Mouse (Mus musculus): Measurements from ENCODE around the gene Apol8. TPM values are rescaled to one million over a fixed set of nuclear protein-coding genes. Genes with fewer than 3 reads are reported as not detected.

The Apol8 gene
- polyA plus RNA-seq, 1 experiment from 2014 or later, result not detected

- DNase-seq (no peak), ATAC-seq (ENCODE audit: insufficient read depth) (no peak)
- no peak overlapping the region for H3K9ac ChIP-seq
- H3K4me1 ChIP-seq (ENCODE audit: insufficient read depth), result no peaks in the 10 kb centered on the region
- 93% methylated on average over 9 of the region's 9 CpGs for WGBS
- no peak overlapping the region for H3K4me3 ChIP-seq (ENCODE audit: low read depth, low read length)
- H3K27ac ChIP-seq (ENCODE audit: low read depth), result no peak overlapping the region
- H3K27me3 ChIP-seq (ENCODE audit: insufficient read depth, low read length), result no peaks in the 10 kb centered on the region
- no peaks in the 10 kb centered on the region for H3K9me3 ChIP-seq (ENCODE audit: low read depth, low read length)
- no peak for TF ChIP-seq CTCF (IDR thresholded peaks at IDR 0.05; ENCODE audit: low read depth)
- no peak overlapping the region for H3K4me2 ChIP-seq
- H3K36me3 ChIP-seq (ENCODE audit: insufficient read depth), result peaks cover 99% of the 10 kb centered on the region
Observed at GRCm38 (mm10) chr15:77770942-77771341, 14.1 kb upstream of the Apol8 start.

- ATAC-seq (ENCODE audit: insufficient read depth) (no peak), DNase-seq (no peak)
- WGBS, result 91% methylated on average over 5 of the region's 5 CpGs
- Histone ChIP-seq H3K4me1 (ENCODE audit: insufficient read depth) (no peaks in the 10 kb centered on the region), H3K4me3 (ENCODE audit: low read depth, low read length) (no peak overlapping the region), H3K27ac (ENCODE audit: low read depth) (no peak overlapping the region), H3K27me3 (ENCODE audit: insufficient read depth, low read length) (no peaks in the 10 kb centered on the region), H3K36me3 (ENCODE audit: insufficient read depth) (peaks cover 99% of the 10 kb centered on the region), H3K4me2 (no peak overlapping the region), H3K9ac (no peak overlapping the region), H3K9me3 (ENCODE audit: low read depth, low read length) (no peaks in the 10 kb centered on the region)
- no peak for TF ChIP-seq CTCF (IDR thresholded peaks at IDR 0.05; ENCODE audit: low read depth)
Observed at GRCm38 (mm10) chr15:77770341-77770740, 13.5 kb upstream of the Apol8 start.

GRCm38 (mm10) chr15:77766981-77767380 lies 10.2 kb upstream of the Apol8 start:
- ATAC-seq (ENCODE audit: insufficient read depth) (no peak), DNase-seq (no peak)
- Histone ChIP-seq H3K4me2 (no peak overlapping the region), H3K4me1 (ENCODE audit: insufficient read depth) (no peaks in the 10 kb centered on the region), H3K27ac (ENCODE audit: low read depth) (no peak overlapping the region), H3K36me3 (ENCODE audit: insufficient read depth) (peaks cover 100% of the 10 kb centered on the region), H3K4me3 (ENCODE audit: low read depth, low read length) (no peak overlapping the region), H3K9me3 (ENCODE audit: low read depth, low read length) (no peaks in the 10 kb centered on the region), H3K27me3 (ENCODE audit: insufficient read depth, low read length) (no peaks in the 10 kb centered on the region), H3K9ac (no peak overlapping the region)
- TF ChIP-seq CTCF (IDR thresholded peaks at IDR 0.05; ENCODE audit: low read depth), result peak; percentile 16; the same call in 1 of the 2 replicates
- WGBS, result 91% methylated on average over 11 of the region's 11 CpGs

GRCm38 (mm10) chr15:77765484-77766093 lies 8.8 kb upstream of the Apol8 start:
- Histone ChIP-seq H3K4me1 (ENCODE audit: insufficient read depth) (no peaks in the 10 kb centered on the region), H3K27me3 (ENCODE audit: insufficient read depth, low read length) (no peaks in the 10 kb centered on the region), H3K4me3 (ENCODE audit: low read depth, low read length) (no peak overlapping the region), H3K4me2 (no peak overlapping the region), H3K9me3 (ENCODE audit: low read depth, low read length) (no peaks in the 10 kb centered on the region), H3K9ac (no peak overlapping the region), H3K36me3 (ENCODE audit: insufficient read depth) (peaks cover 100% of the 10 kb centered on the region), H3K27ac (ENCODE audit: low read depth) (peak overlapping the region; percentile 30; the same call in 1 of the 2 replicates)
- DNase-seq, result no peak
- WGBS, result 89% methylated on average over 16 of the region's 16 CpGs
- no peak for TF ChIP-seq CTCF (IDR thresholded peaks at IDR 0.05; ENCODE audit: low read depth)
- ATAC-seq (ENCODE audit: insufficient read depth), result no peak

- peak overlapping the region; percentile 62; the same call in 1 of the 2 replicates for H3K27ac ChIP-seq (ENCODE audit: low read depth)
Observed at GRCm38 (mm10) chr15:77764391-77765006, 7.7 kb upstream of the Apol8 start.

GRCm38 (mm10) chr15:77763702-77764101 lies 6.9 kb upstream of the Apol8 start:
- no peak overlapping the region for H3K9ac ChIP-seq
- no peak for TF ChIP-seq CTCF (IDR thresholded peaks at IDR 0.05; ENCODE audit: low read depth)

More at GRCm38 (mm10) chr15:77764391-77765006, 7.7 kb upstream of the Apol8 start:
- Histone ChIP-seq H3K4me2 (no peak overlapping the region), H3K4me1 (ENCODE audit: insufficient read depth) (no peaks in the 10 kb centered on the region), H3K9ac (no peak overlapping the region), H3K27me3 (ENCODE audit: insufficient read depth, low read length) (no peaks in the 10 kb centered on the region), H3K36me3 (ENCODE audit: insufficient read depth) (peaks cover 98% of the 10 kb centered on the region), H3K4me3 (ENCODE audit: low read depth, low read length) (no peak overlapping the region), H3K9me3 (ENCODE audit: low read depth, low read length) (no peaks in the 10 kb centered on the region)
- 72% methylated on average over 13 of the region's 13 CpGs for WGBS
- TF ChIP-seq CTCF (IDR thresholded peaks at IDR 0.05; ENCODE audit: low read depth), result no peak
- DNase-seq (peak; percentile 68), ATAC-seq (ENCODE audit: insufficient read depth) (peak; percentile 64)

GRCm38 (mm10) chr15:77763050-77763449 lies 6.2 kb upstream of the Apol8 start:
- Histone ChIP-seq H3K9ac (no peak overlapping the region), H3K27ac (ENCODE audit: low read depth) (no peak overlapping the region), H3K9me3 (ENCODE audit: low read depth, low read length) (no peaks in the 10 kb centered on the region), H3K4me3 (ENCODE audit: low read depth, low read length) (no peak overlapping the region), H3K4me1 (ENCODE audit: insufficient read depth) (no peaks in the 10 kb centered on the region), H3K36me3 (ENCODE audit: insufficient read depth) (peaks cover 88% of the 10 kb centered on the region), H3K4me2 (no peak overlapping the region), H3K27me3 (ENCODE audit: insufficient read depth, low read length) (no peaks in the 10 kb centered on the region)
- ATAC-seq (ENCODE audit: insufficient read depth) (no peak), DNase-seq (no peak)
- no peak for TF ChIP-seq CTCF (IDR thresholded peaks at IDR 0.05; ENCODE audit: low read depth)
- 89% methylated on average over 16 of the region's 16 CpGs for WGBS

More at GRCm38 (mm10) chr15:77763702-77764101, 6.9 kb upstream of the Apol8 start:
- H3K4me1 ChIP-seq (ENCODE audit: insufficient read depth), result no peaks in the 10 kb centered on the region
- no peaks in the 10 kb centered on the region for H3K27me3 ChIP-seq (ENCODE audit: insufficient read depth, low read length)
- H3K9me3 ChIP-seq (ENCODE audit: low read depth, low read length), result no peaks in the 10 kb centered on the region
- WGBS, result 79% methylated on average over 11 of the region's 11 CpGs
- peaks cover 94% of the 10 kb centered on the region for H3K36me3 ChIP-seq (ENCODE audit: insufficient read depth)
- H3K4me2 ChIP-seq, result no peak overlapping the region
- no peak overlapping the region for H3K4me3 ChIP-seq (ENCODE audit: low read depth, low read length)
- ATAC-seq (ENCODE audit: insufficient read depth) (no peak), DNase-seq (no peak)
- peak overlapping the region; percentile 62; the same call in 1 of the 2 replicates for H3K27ac ChIP-seq (ENCODE audit: low read depth)

Data from lung, embryonic 14.5 days (tissue).